Mouse (Mus musculus) embryonic facial prominence, embryonic 15.5 days (tissue): ENCODE data around the gene Pkm. TPM values are rescaled to one million over a fixed set of nuclear protein-coding genes. Genes with fewer than 3 reads are reported as not detected.
A peak's percentile ranks its signal among the peaks of the same experiment; 100 is the strongest.

Experiments
- ATAC-seq: fragments of 200-750 bp; cut with Nextera tagmentation; 2 replicates; pipeline ENCODE4 v1.8.0; 2017; ENCODE audit warnings: low read depth, moderate TSS enrichment; ENCODE audit not compliant: insufficient number of reproducible peaks, low FRiP score, low TSS enrichment
- H3K27ac ChIP-seq: fragments of 300-500 bp; sonication (generic); replicated peaks from 2 replicates; pipeline ENCODE4 v1.5.1; 2015; ENCODE audit warnings: mild to moderate bottlenecking, inconsistent platforms
- H3K27me3 ChIP-seq: fragments of 300-500 bp; sonication (generic); 2 replicates; pipeline ENCODE4 v1.6.1; 2015; ENCODE audit warnings: inconsistent platforms
- H3K36me3 ChIP-seq: fragments of 300-500 bp; sonication (generic); 2 replicates; pipeline ENCODE4 v1.6.1; 2015; ENCODE audit warnings: mild to moderate bottlenecking, inconsistent platforms
- H3K4me1 ChIP-seq: fragments of 300-500 bp; sonication (generic); 2 replicates; pipeline ENCODE4 v1.6.1; 2015; ENCODE audit warnings: inconsistent platforms
- H3K4me2 ChIP-seq: fragments of 300-500 bp; sonication (generic); replicated peaks from 2 replicates; pipeline ENCODE4 v1.6.1; 2015; ENCODE audit warnings: mild to moderate bottlenecking, inconsistent platforms
- H3K4me3 ChIP-seq: fragments of 300-500 bp; sonication (generic); replicated peaks from 2 replicates; pipeline ENCODE4 v1.5.1; 2015; ENCODE audit warnings: mild to moderate bottlenecking, inconsistent platforms
- H3K9ac ChIP-seq: fragments of 300-500 bp; sonication (generic); 2 replicates; pipeline ENCODE4 v1.6.1; 2015; ENCODE audit warnings: inconsistent platforms
- H3K9me3 ChIP-seq: fragments of 300-500 bp; sonication (generic); replicated peaks from 2 replicates; pipeline ENCODE4 v1.6.1; 2016; ENCODE audit warnings: inconsistent platforms
- WGBS: fragments of 180-500 bp; shearing (Covaris S2); methylation state at CpG from one replicate; pipeline ENCODE4 v1.1.7; 2015; 5-methylcytosine and 5-hydroxymethylcytosine counted together
- polyA plus RNA-seq: library from polyadenylated mRNA; unstranded; fragments of >200 nt; fragmentation: Nextera tagmentation; extraction: Ambion mirVana; gene quantifications from 2 replicates; pipeline ENCODE4 v1.2.1, GENCODE M21; 2015

Pkm gene
- 1,163 and 1,229 TPM in 2 replicates for polyA plus RNA-seq

GRCm38 (mm10) chr9:59655958-59656634, at the start of gene Pkm:
TSS of gene Pkm (plus strand) at chr9:59656368.
- Histone ChIP-seq H3K27ac (peak within 1 kb of the TSS; percentile 97), H3K4me3 (peak within 1 kb of the TSS; percentile 77), H3K36me3 (peaks cover 14% of the 10 kb centered on the region), H3K27me3 (no peaks in the 10 kb centered on the region), H3K4me2 (peak within 1 kb of the TSS; percentile 67), H3K9me3 (no peaks in the 10 kb centered on the region), H3K9ac (peak within 1 kb of the TSS; percentile 68), H3K4me1 (peaks cover 45% of the 10 kb centered on the region)
- peak; percentile 91 for ATAC-seq
- under 1% methylated on average over 46 of the region's 46 CpGs for WGBS

GRCm38 (mm10) chr9:59610950-59611349, 45.2 kb upstream of the Pkm start:
- Histone ChIP-seq H3K4me3 (no peak overlapping the region), H3K4me1 (no peaks in the 10 kb centered on the region), H3K9me3 (no peaks in the 10 kb centered on the region), H3K27me3 (no peaks in the 10 kb centered on the region), H3K27ac (no peak overlapping the region), H3K9ac (no peak overlapping the region), H3K4me2 (no peak overlapping the region), H3K36me3 (no peaks in the 10 kb centered on the region)
- 92% methylated on average over 2 of the region's 2 CpGs for WGBS
- ATAC-seq: no peak

DNA sequence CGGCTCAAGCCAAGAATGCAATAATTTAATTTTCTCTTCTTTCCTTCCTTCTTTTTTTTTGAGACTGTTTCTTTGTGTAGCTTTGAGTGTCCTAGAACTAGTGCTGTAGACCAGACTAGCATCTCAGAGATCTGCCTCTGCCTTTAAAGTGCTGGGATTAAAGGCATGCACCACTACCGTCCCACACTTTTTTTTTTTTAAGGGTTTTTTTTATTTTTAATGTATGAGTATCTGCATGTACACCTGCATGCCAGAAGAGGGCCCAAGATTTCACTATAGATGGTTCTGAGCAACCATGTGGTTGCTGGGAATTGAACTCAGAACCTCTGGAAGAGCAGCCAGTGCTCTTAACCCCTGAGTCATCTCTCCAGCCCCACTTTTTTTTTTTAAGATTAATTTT, 40.4 kb upstream of the Pkm start:
- no peak overlapping the region for H3K9ac ChIP-seq
- peaks cover 11% of the 10 kb centered on the region for H3K4me1 ChIP-seq
- ATAC-seq: no peak
- 63% methylated on average over 2 of the region's 2 CpGs for WGBS
- H3K27ac ChIP-seq: no peak overlapping the region
- H3K4me3 ChIP-seq: no peak overlapping the region
- H3K27me3 ChIP-seq: no peaks in the 10 kb centered on the region
- no peaks in the 10 kb centered on the region for H3K9me3 ChIP-seq
- no peak overlapping the region for H3K4me2 ChIP-seq
- no peaks in the 10 kb centered on the region for H3K36me3 ChIP-seq

GRCm38 (mm10) chr9:59616622-59617306, 39.4 kb upstream of the Pkm start, which contains the start of gene Parp6:
TSS of gene Parp6 (plus strand) at chr9:59617284.
- Histone ChIP-seq H3K27me3 (no peaks in the 10 kb centered on the region), H3K4me2 (peak within 1 kb of the TSS; percentile 64), H3K9ac (peak within 1 kb of the TSS; percentile 96), H3K36me3 (no peaks in the 10 kb centered on the region), H3K9me3 (no peaks in the 10 kb centered on the region), H3K4me3 (peak within 1 kb of the TSS; percentile 97), H3K4me1 (peaks cover 11% of the 10 kb centered on the region), H3K27ac (peak within 1 kb of the TSS; percentile 90)
- WGBS: under 1% methylated on average over 36 of the region's 36 CpGs
- peak; percentile 100 for ATAC-seq

GRCm38 (mm10) chr9:59617307-59617973, 38.7 kb upstream of the Pkm start:
- peak overlapping the region; percentile 96 for H3K9ac ChIP-seq
- H3K4me2 ChIP-seq: peak overlapping the region; percentile 64
- H3K9me3 ChIP-seq: no peaks in the 10 kb centered on the region
- H3K27ac ChIP-seq: peak overlapping the region; percentile 90
- peaks cover 11% of the 10 kb centered on the region for H3K4me1 ChIP-seq
- peak overlapping the region; percentile 97 for H3K4me3 ChIP-seq
- under 1% methylated on average over 49 of the region's 58 CpGs for WGBS
- peaks cover 6% of the 10 kb centered on the region for H3K36me3 ChIP-seq
- ATAC-seq: peak; percentile 22
- H3K27me3 ChIP-seq: no peaks in the 10 kb centered on the region

- no peak overlapping the region for H3K4me3 ChIP-seq
- H3K4me1 ChIP-seq: 0 out of 2 replicates have a peak, but pooled peaks cover 3% of the 10 kb centered on the region
- peaks cover 68% of the 10 kb centered on the region for H3K36me3 ChIP-seq
- no peak overlapping the region; the same call in 1 of the 2 replicates for H3K27ac ChIP-seq
- no peak for ATAC-seq
- 35% methylated on average over 1 of the region's 1 CpGs for WGBS
- H3K9ac ChIP-seq: no peak overlapping the region
- H3K4me2 ChIP-seq: no peak overlapping the region
- no peaks in the 10 kb centered on the region for H3K27me3 ChIP-seq
- no peaks in the 10 kb centered on the region for H3K9me3 ChIP-seq
Observed at GRCm38 (mm10) chr9:59638372-59638771, 17.8 kb upstream of the Pkm start.

DNA sequence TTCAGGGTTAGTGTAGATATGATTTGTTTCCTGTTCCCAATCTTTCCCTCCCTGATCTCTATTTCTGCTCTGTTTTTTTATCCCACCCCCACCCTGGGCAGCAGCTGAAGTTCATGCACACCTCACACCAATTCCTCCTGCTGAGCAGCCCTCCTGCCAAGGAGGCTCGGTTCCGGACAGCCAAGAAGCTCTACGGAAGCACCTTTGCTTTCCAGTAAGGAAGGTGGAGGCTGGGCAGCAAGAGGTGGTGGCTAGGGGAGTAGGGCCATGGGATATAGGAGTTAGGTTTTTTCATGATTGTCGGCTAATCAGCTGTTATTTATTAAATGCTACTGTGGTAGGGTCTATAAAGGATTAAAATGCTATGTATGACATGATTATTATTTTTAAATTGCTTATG, 16.2 kb upstream of the Pkm start:
- 88% methylated on average over 4 of the region's 4 CpGs for WGBS
- no peak overlapping the region for H3K27ac ChIP-seq
- H3K36me3 ChIP-seq: peaks cover 56% of the 10 kb centered on the region
- H3K4me1 ChIP-seq: 0 out of 2 replicates have a peak, but pooled peaks cover 3% of the 10 kb centered on the region
- no peak for ATAC-seq
- H3K4me2 ChIP-seq: no peak overlapping the region
- H3K27me3 ChIP-seq: no peaks in the 10 kb centered on the region
- H3K9ac ChIP-seq: no peak overlapping the region
- H3K9me3 ChIP-seq: no peaks in the 10 kb centered on the region
- no peak overlapping the region for H3K4me3 ChIP-seq

DNA sequence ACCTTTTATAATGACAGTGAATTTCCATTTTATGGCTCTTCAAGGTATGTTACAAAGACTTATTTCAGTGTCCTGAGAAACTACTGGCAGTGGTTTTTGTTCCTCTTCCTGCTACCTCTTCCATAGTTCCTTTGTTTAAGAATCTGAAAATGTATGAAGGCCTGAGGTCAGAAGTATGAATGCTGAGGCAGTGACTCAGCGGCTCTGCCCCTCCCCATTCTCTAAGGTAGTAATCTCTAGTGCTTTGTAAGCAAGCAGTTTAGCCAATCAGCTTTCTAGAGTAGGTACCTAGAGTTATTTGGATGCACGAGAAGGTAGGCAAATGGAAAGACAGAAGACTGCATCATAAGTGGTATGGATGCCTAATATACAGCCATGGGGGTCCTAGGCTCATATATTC, 14.8 kb upstream of the Pkm start:
- H3K4me2 ChIP-seq: no peak overlapping the region
- WGBS: 84% methylated on average over 2 of the region's 2 CpGs
- ATAC-seq: no peak

DNA sequence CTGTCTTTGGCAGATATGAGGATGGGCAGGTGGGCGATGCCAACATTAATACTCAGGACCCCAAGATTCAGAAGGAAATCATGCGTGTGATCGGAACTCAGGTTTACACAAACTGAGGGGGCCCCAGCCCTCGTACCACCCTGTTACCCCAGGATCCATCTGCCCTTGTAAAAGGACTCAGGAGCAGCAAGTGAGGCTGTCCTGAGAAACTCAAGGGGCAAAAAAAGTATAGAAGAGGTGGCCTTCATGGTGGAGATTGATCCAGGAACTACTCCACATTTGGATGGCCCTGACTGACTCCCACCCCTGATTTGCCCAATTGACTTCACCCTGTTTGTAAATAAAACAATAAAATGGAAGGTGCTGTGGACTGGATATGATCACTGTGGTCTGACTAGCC, 6.3 kb upstream of the Pkm start:
- no peak for ATAC-seq
- no peak overlapping the region for H3K4me2 ChIP-seq
- H3K4me1 ChIP-seq: 0 out of 2 replicates have a peak, but pooled peaks cover under 1% of the 10 kb centered on the region
- no peaks in the 10 kb centered on the region for H3K9me3 ChIP-seq
- no peak overlapping the region for H3K4me3 ChIP-seq
- H3K27ac ChIP-seq: no peak overlapping the region
- H3K9ac ChIP-seq: no peak overlapping the region
- peaks cover 35% of the 10 kb centered on the region for H3K36me3 ChIP-seq
- WGBS: 97% methylated on average over 4 of the region's 4 CpGs
- no peaks in the 10 kb centered on the region for H3K27me3 ChIP-seq

More for the DNA sequence above, 14.8 kb upstream of the Pkm start:
- Histone ChIP-seq H3K36me3 (peaks cover 45% of the 10 kb centered on the region), H3K9me3 (no peaks in the 10 kb centered on the region), H3K4me1 (0 out of 2 replicates have a peak, but pooled peaks cover 3% of the 10 kb centered on the region), H3K27me3 (no peaks in the 10 kb centered on the region), H3K4me3 (no peak overlapping the region), H3K9ac (no peak overlapping the region), H3K27ac (no peak overlapping the region)

DNA sequence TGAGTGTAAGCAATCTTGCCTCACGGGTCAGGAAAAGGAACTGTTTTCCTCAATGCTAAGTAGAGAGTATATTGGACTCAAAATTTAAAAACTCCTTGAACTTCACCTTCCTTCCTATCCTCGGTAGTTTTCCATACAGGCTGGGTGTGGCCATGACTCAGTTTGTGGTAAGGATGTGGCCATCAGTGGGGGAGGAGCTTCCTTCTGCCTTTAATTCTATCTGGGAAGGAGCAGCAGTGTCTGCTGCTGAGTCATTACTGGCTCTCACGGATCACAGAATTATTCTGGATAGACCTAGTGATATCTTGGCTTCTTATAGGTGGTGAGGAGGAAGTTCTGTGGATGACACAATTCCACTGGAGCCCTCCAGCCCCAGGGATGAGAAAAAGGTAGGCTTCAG, 2.8 kb upstream of the Pkm start:
- H3K9ac ChIP-seq: no peak overlapping the region
- no peak overlapping the region for H3K4me3 ChIP-seq
- 31% methylated on average over 3 of the region's 3 CpGs for WGBS
- H3K27ac ChIP-seq: no peak overlapping the region
- H3K4me1 ChIP-seq: peaks cover 19% of the 10 kb centered on the region
- no peaks in the 10 kb centered on the region for H3K9me3 ChIP-seq
- H3K36me3 ChIP-seq: peaks cover 29% of the 10 kb centered on the region
- ATAC-seq: no peak
- H3K27me3 ChIP-seq: no peaks in the 10 kb centered on the region
- no peak overlapping the region for H3K4me2 ChIP-seq

- Histone ChIP-seq H3K9me3 (no peaks in the 10 kb centered on the region), H3K4me3 (no peak overlapping the region), H3K4me2 (no peak overlapping the region), H3K27me3 (no peaks in the 10 kb centered on the region), H3K4me1 (peaks cover 29% of the 10 kb centered on the region), H3K9ac (no peak overlapping the region), H3K27ac (no peak overlapping the region), H3K36me3 (peaks cover 17% of the 10 kb centered on the region)
- 79% methylated on average over 2 of the region's 2 CpGs for WGBS
- no peak for ATAC-seq
Observed at GRCm38 (mm10) chr9:59654450-59654983, 1.7 kb upstream of the Pkm start.
